Mouse (Mus musculus) forebrain, embryonic 15.5 days (tissue): ENCODE results near the gene Nectin3. TPM values are rescaled to one million over a fixed set of nuclear protein-coding genes. Genes with fewer than 3 reads are reported as not detected.

Experiments used
- ATAC-seq: fragments of 200-750 bp; cut with Nextera tagmentation; replicated peaks from 2 replicates; pipeline ENCODE4 v1.8.0; 2017; ENCODE audit warnings: mild to moderate bottlenecking, moderate TSS enrichment, moderate library complexity
- H3K27ac ChIP-seq: fragments of 300-500 bp; sonication (generic); replicated peaks from 2 replicates; pipeline ENCODE4 v1.5.1; 2015; ENCODE audit warnings: mild to moderate bottlenecking, inconsistent platforms
- H3K27me3 ChIP-seq: fragments of 300-500 bp; sonication (generic); 2 replicates; pipeline ENCODE4 v1.6.1; 2015; ENCODE audit warnings: inconsistent platforms
- H3K36me3 ChIP-seq: fragments of 300-500 bp; sonication (generic); 2 replicates; pipeline ENCODE4 v1.6.1; 2015; ENCODE audit warnings: mild to moderate bottlenecking, inconsistent platforms
- H3K4me1 ChIP-seq: fragments of 300-500 bp; sonication (generic); 2 replicates; pipeline ENCODE4 v1.6.1; 2015; ENCODE audit warnings: inconsistent platforms
- H3K4me2 ChIP-seq: fragments of 300-500 bp; sonication (generic); replicated peaks from 2 replicates; pipeline ENCODE4 v1.6.1; 2015; ENCODE audit warnings: mild to moderate bottlenecking, inconsistent platforms
- H3K4me3 ChIP-seq: fragments of 300-500 bp; sonication (generic); 2 replicates; pipeline ENCODE4 v1.5.1; 2015; ENCODE audit warnings: mild to moderate bottlenecking, inconsistent platforms
- H3K9ac ChIP-seq: fragments of 300-500 bp; sonication (generic); replicated peaks from 2 replicates; pipeline ENCODE4 v1.6.1; 2015; ENCODE audit warnings: mild to moderate bottlenecking, inconsistent platforms
- H3K9me3 ChIP-seq: fragments of 300-500 bp; sonication (generic); 2 replicates; pipeline ENCODE4 v1.6.1; 2016; ENCODE audit warnings: inconsistent platforms
- WGBS: fragments of 180-500 bp; shearing (Covaris S2); methylation state at CpG from one replicate; pipeline ENCODE4 v1.1.7; 2015; ENCODE audit warnings: mixed read lengths; 5-methylcytosine and 5-hydroxymethylcytosine counted together
- polyA plus RNA-seq: library from polyadenylated mRNA; unstranded; fragments of >200 nt; fragmentation: Nextera tagmentation; extraction: Ambion mirVana; gene quantifications from 2 replicates; pipeline ENCODE4 v1.2.1, GENCODE M21; 2015

The Nectin3 gene
- 27.5 and 31.7 TPM in 2 replicates for polyA plus RNA-seq

- Histone ChIP-seq H3K27ac (peak within 1 kb of the TSS; percentile 89), H3K27me3 (no peaks in the 10 kb centered on the region), H3K4me1 (peaks cover 32% of the 10 kb centered on the region), H3K9ac (peak within 1 kb of the TSS; percentile 93), H3K36me3 (no peaks in the 10 kb centered on the region), H3K9me3 (no peaks in the 10 kb centered on the region), H3K4me2 (peak within 1 kb of the TSS; percentile 95), H3K4me3 (peak within 1 kb of the TSS; percentile 97)
- no peak for ATAC-seq
- WGBS, result 3% methylated on average over 4 of the region's 4 CpGs
Measured at GRCm38 (mm10) chr16:46498421-46498789, at the start of gene Nectin3. TSS of gene Nectin3 (minus strand) at chr16:46498525.

GRCm38 (mm10) chr16:46538092-46538491, 39.8 kb upstream of the Nectin3 start:
- no peak overlapping the region for H3K4me2 ChIP-seq
- H3K36me3 ChIP-seq, result no peaks in the 10 kb centered on the region
- no peaks in the 10 kb centered on the region for H3K4me1 ChIP-seq
- H3K9ac ChIP-seq, result no peak overlapping the region
- ATAC-seq, result peak; percentile 58
- H3K27ac ChIP-seq, result no peak overlapping the region
- H3K4me3 ChIP-seq, result no peak overlapping the region
- no peaks in the 10 kb centered on the region for H3K9me3 ChIP-seq
- 72% methylated on average over 3 of the region's 3 CpGs for WGBS
- H3K27me3 ChIP-seq, result no peaks in the 10 kb centered on the region

GRCm38 (mm10) chr16:46532465-46533254, 34.3 kb upstream of the Nectin3 start:
- no peak overlapping the region for H3K9ac ChIP-seq
- H3K4me2 ChIP-seq, result no peak overlapping the region
- H3K27me3 ChIP-seq, result no peaks in the 10 kb centered on the region
- ATAC-seq, result no peak
- H3K27ac ChIP-seq, result no peak overlapping the region
- H3K36me3 ChIP-seq, result no peaks in the 10 kb centered on the region
- 84% methylated on average over 5 of the region's 5 CpGs for WGBS
- H3K4me1 ChIP-seq, result peaks cover 4% of the 10 kb centered on the region; the same call in 1 of the 2 replicates
- no peaks in the 10 kb centered on the region for H3K9me3 ChIP-seq
- no peak overlapping the region for H3K4me3 ChIP-seq

GRCm38 (mm10) chr16:46531023-46531422, 32.7 kb upstream of the Nectin3 start:
- Histone ChIP-seq H3K27ac (no peak overlapping the region), H3K9me3 (no peaks in the 10 kb centered on the region), H3K4me1 (peaks cover 4% of the 10 kb centered on the region; the same call in 1 of the 2 replicates), H3K27me3 (no peaks in the 10 kb centered on the region), H3K4me2 (no peak overlapping the region), H3K36me3 (no peaks in the 10 kb centered on the region), H3K9ac (no peak overlapping the region), H3K4me3 (no peak overlapping the region)
- WGBS, result 37% methylated on average over 3 of the region's 3 CpGs
- peak; percentile 58; the same call in 1 of the 2 replicates for ATAC-seq

- Histone ChIP-seq H3K9me3 (no peaks in the 10 kb centered on the region), H3K4me2 (no peak overlapping the region), H3K27me3 (no peaks in the 10 kb centered on the region), H3K36me3 (no peaks in the 10 kb centered on the region), H3K9ac (no peak overlapping the region), H3K4me3 (no peak overlapping the region), H3K4me1 (no peaks in the 10 kb centered on the region), H3K27ac (no peak overlapping the region)
- WGBS, result 84% methylated on average over 5 of the region's 5 CpGs
- no peak for ATAC-seq
Measured at GRCm38 (mm10) chr16:46520885-46521417, 22.6 kb upstream of the Nectin3 start.

GRCm38 (mm10) chr16:46519606-46520005, 21.3 kb upstream of the Nectin3 start:
- Histone ChIP-seq H3K36me3 (no peaks in the 10 kb centered on the region), H3K4me3 (no peak overlapping the region), H3K27ac (no peak overlapping the region), H3K27me3 (no peaks in the 10 kb centered on the region), H3K4me2 (no peak overlapping the region), H3K9me3 (no peaks in the 10 kb centered on the region), H3K4me1 (no peaks in the 10 kb centered on the region), H3K9ac (no peak overlapping the region)
- 85% methylated on average over 2 of the region's 2 CpGs for WGBS
- no peak for ATAC-seq

GRCm38 (mm10) chr16:46507944-46508333, 9.6 kb upstream of the Nectin3 start:
- H3K4me3 ChIP-seq, result no peak overlapping the region
- H3K4me2 ChIP-seq, result no peak overlapping the region
- no peaks in the 10 kb centered on the region for H3K9me3 ChIP-seq
- no peaks in the 10 kb centered on the region for H3K27me3 ChIP-seq
- no peak for ATAC-seq
- H3K9ac ChIP-seq, result no peak overlapping the region
- no peaks in the 10 kb centered on the region for H3K4me1 ChIP-seq
- 84% methylated on average over 3 of the region's 3 CpGs for WGBS
- H3K27ac ChIP-seq, result no peak overlapping the region
- H3K36me3 ChIP-seq, result no peaks in the 10 kb centered on the region

- Histone ChIP-seq H3K27ac (no peak overlapping the region), H3K9me3 (no peaks in the 10 kb centered on the region), H3K36me3 (no peaks in the 10 kb centered on the region), H3K4me3 (no peak overlapping the region), H3K27me3 (no peaks in the 10 kb centered on the region), H3K4me1 (no peaks in the 10 kb centered on the region), H3K9ac (no peak overlapping the region), H3K4me2 (no peak overlapping the region)
- ATAC-seq, result no peak
- WGBS, result 50% methylated on average over 3 of the region's 3 CpGs
Measured at GRCm38 (mm10) chr16:46507260-46507943, 9.1 kb upstream of the Nectin3 start.

GRCm38 (mm10) chr16:46504006-46504405, 5.7 kb upstream of the Nectin3 start:
- Histone ChIP-seq H3K27ac (no peak overlapping the region), H3K4me1 (0 out of 2 replicates have a peak, but pooled peaks cover 2% of the 10 kb centered on the region), H3K9me3 (no peaks in the 10 kb centered on the region), H3K4me3 (no peak overlapping the region), H3K36me3 (no peaks in the 10 kb centered on the region), H3K9ac (no peak overlapping the region), H3K27me3 (no peaks in the 10 kb centered on the region), H3K4me2 (no peak overlapping the region)
- no peak for ATAC-seq
- WGBS, result 77% methylated on average over 4 of the region's 4 CpGs

- no peak for ATAC-seq
- Histone ChIP-seq H3K27me3 (no peaks in the 10 kb centered on the region), H3K4me3 (no peak overlapping the region), H3K9me3 (no peaks in the 10 kb centered on the region), H3K9ac (no peak overlapping the region), H3K4me1 (peaks cover 13% of the 10 kb centered on the region), H3K4me2 (no peak overlapping the region), H3K36me3 (no peaks in the 10 kb centered on the region), H3K27ac (no peak overlapping the region)
- WGBS, result 67% methylated on average over 2 of the region's 2 CpGs
Measured at GRCm38 (mm10) chr16:46502311-46502710, 4.0 kb upstream of the Nectin3 start.

- ATAC-seq, result no peak
- no peaks in the 10 kb centered on the region for H3K27me3 ChIP-seq
- no peak overlapping the region for H3K9ac ChIP-seq
- H3K9me3 ChIP-seq, result no peaks in the 10 kb centered on the region
- H3K4me2 ChIP-seq, result no peak overlapping the region
- no peaks in the 10 kb centered on the region for H3K36me3 ChIP-seq
- H3K4me3 ChIP-seq, result no peak overlapping the region
- WGBS, result 48% methylated on average over 3 of the region's 3 CpGs
- no peak overlapping the region for H3K27ac ChIP-seq
- peaks cover 15% of the 10 kb centered on the region for H3K4me1 ChIP-seq
Measured at GRCm38 (mm10) chr16:46500759-46501158, 2.4 kb upstream of the Nectin3 start.

GRCm38 (mm10) chr16:46497686-46498420, 472 bp downstream of the Nectin3 start:
- peak overlapping the region; percentile 97 for H3K4me3 ChIP-seq
- H3K9me3 ChIP-seq, result no peaks in the 10 kb centered on the region
- under 1% methylated on average over 32 of the region's 32 CpGs for WGBS
- H3K4me2 ChIP-seq, result peak overlapping the region; percentile 95
- H3K27me3 ChIP-seq, result no peaks in the 10 kb centered on the region
- peak overlapping the region; percentile 89 for H3K27ac ChIP-seq
- peaks cover 32% of the 10 kb centered on the region for H3K4me1 ChIP-seq
- no peaks in the 10 kb centered on the region for H3K36me3 ChIP-seq
- peak overlapping the region; percentile 93 for H3K9ac ChIP-seq
- no peak for ATAC-seq
